In genomic region chr1:34159898-34160297, GRCm38 (mm10) we compare ENCODE assay signal across 21 mouse cellular contexts.
"Had no signal": no experiment of that assay in that cellular context is flagged by ENCODE, and none has a peak within 500 bp of the region (broad histone marks: within the 10 kb centered on the region; RNA-seq: fewer than 3 reads in every experiment).

No protein-coding gene starts in this region.

- H3K27ac ChIP-seq: intestine, embryonic 15.5 days; kidney, embryonic 15.5 days; left cerebral cortex, adult 2 months; limb, embryonic 12.5 days; liver, embryonic 13.5 days; neural tube, embryonic 12.5 days; neural tube, embryonic 15.5 days had no signal

- H3K4me1 ChIP-seq: intestine, embryonic 15.5 days; kidney, embryonic 15.5 days; limb, embryonic 12.5 days; liver, embryonic 13.5 days; megakaryocyte, embryonic 14.5 days had no signal

- H3K9ac ChIP-seq: intestine, embryonic 15.5 days; kidney, embryonic 15.5 days; limb, embryonic 12.5 days; liver, embryonic 13.5 days; neural tube, embryonic 12.5 days; neural tube, embryonic 15.5 days had no signal

- H3K4me2 ChIP-seq: intestine, embryonic 15.5 days; kidney, embryonic 15.5 days; limb, embryonic 12.5 days; liver, embryonic 13.5 days; midbrain, embryonic 11.5 days; neural tube, embryonic 12.5 days; neural tube, embryonic 15.5 days had no signal

- DNase-seq: kidney, adult 11 months; kidney, adult 8-10 months; kidney, postnatal 10 days; kidney, postnatal 36 days; layer of hippocampus, postnatal 36 days; liver, embryonic 13.5 days; lung, adult 2 months; midbrain, embryonic 14.5 days; right cerebral cortex, adult 18-20 months; right cerebral cortex, postnatal 14 days; right cerebral cortex, postnatal 4 days; thymus, adult 18-20 months; thymus, postnatal 36 days had no signal

- H3K4me3 ChIP-seq: intestine, embryonic 15.5 days; kidney, embryonic 15.5 days; left cerebral cortex, adult 2 months; liver, embryonic 13.5 days; megakaryocyte, embryonic 14.5 days; neural tube, embryonic 12.5 days; neural tube, embryonic 15.5 days had no signal

- H3K27me3 ChIP-seq: intestine, embryonic 15.5 days; kidney, embryonic 15.5 days; limb, embryonic 12.5 days; liver, embryonic 13.5 days; megakaryocyte, embryonic 14.5 days; neural tube, embryonic 12.5 days; neural tube, embryonic 15.5 days had no signal

- ATAC-seq: intestine, embryonic 15.5 days had no signal

- H3K9me3 ChIP-seq: intestine, embryonic 15.5 days; kidney, embryonic 15.5 days; limb, embryonic 12.5 days; liver, embryonic 13.5 days; megakaryocyte, embryonic 14.5 days; neural tube, embryonic 12.5 days; neural tube, embryonic 15.5 days had no signal

- H3K36me3 ChIP-seq: intestine, embryonic 15.5 days had no signal
